Mouse (Mus musculus): ENCODE data around the gene Ccn6. TPM values are rescaled to one million over a fixed set of nuclear protein-coding genes. Genes with fewer than 3 reads are reported as not detected.
"Not testable (repeated sequence)": the region's sequence is repeated elsewhere in the genome, so short reads cannot be mapped to it uniquely, and the experiment has no call there.

Gene Ccn6
- not detected for total RNA-seq (2021)

DNA sequence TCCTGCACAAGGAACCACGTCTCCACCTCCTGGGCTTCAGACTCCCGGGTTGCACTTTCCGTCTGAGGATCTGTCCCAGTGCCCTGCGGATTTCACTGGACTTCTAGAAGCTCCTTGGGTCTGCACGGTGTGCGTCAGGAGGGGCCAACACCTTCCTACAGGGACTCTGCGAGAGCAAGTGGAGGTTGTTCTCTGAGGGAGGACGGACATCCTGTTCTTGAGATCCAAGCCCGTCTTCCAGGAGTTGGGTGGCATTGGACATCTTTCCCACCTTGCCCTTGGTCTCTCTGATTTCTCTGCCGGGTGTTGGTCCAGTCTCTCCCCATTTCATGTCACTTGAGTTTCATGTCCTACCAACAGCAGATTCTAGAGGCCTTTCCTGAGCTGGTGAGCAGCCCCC, at the start of gene Ccn6:
Ccn6 (minus strand) TSS at position 101 of the 400 bp plus-strand sequence.
- no peak for DNase-seq (ENCODE audit: low spot score)
- intact Hi-C loops (cut with DNase I), result loop anchor here (10.0 kb wide), 1 partner anchor 651 kb away; no protein-coding TSS in a partner anchor

DNA sequence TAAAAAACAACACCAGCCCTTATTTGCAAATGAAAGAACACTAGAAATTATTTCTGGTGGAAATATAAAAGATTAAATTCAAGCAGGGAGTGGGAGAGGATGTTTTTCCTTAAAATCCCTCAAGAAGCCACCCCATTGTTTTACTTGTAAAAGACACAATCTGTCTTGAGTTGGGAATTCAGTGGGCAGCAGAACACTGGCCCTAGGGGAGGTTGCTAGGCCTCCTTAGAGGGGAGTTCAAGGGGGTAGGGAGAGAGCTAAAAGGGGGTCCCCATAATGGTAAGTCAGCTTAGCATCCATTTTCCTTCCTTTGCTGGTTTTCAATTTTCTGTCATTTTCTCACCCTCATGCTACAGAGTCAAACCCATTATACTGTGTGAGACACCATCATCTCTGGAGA, 46.4 kb upstream of the Ccn6 start:
- intact Hi-C loops (cut with DNase I), result no loop called here

DNA sequence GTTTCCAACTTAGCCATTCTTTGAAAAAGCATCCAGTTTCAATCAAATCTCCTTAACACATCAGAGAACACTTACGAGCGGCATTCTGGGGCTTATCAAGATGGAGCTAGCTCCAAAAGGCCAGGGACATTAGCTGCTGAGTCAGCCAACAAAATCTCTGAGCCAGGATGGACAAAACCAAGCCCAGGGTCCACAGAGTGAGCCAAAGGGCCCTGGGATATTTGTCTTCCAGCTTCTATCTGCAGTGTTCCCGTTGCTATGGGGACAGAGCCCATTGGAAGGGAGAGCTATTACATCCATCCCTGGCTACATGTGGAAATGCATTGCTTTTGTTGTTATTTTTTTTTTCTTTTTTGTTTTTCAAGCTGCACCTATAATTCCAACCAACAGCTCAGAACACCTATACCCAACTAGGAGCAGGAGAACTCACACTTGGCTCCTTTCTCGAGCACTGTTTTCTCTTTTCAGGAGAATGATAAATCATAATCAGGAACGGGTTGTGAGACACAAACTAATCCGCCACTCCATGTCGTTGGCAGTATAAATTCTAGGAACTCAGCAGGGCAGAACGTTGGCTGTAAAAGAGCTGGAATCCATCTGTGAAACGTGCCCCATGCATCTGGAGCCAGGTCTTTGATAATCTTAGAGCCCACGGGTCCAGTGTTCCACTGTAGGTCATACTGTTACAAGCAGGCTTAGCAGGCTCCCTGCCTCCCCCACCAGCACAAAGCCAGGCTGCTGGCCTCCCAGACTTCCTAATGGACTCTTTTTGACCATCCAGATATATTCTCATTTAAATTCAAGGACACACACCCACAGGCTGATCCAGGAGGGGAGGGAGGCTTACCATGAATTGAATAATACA, 45.8 kb upstream of the Ccn6 start:
- peak; percentile 15 for DNase-seq (ENCODE audit: low spot score)
- intact Hi-C loops (cut with DNase I), result no loop called here

More for the DNA sequence above, 46.4 kb upstream of the Ccn6 start:
- no peak for DNase-seq (ENCODE audit: low spot score)

DNA sequence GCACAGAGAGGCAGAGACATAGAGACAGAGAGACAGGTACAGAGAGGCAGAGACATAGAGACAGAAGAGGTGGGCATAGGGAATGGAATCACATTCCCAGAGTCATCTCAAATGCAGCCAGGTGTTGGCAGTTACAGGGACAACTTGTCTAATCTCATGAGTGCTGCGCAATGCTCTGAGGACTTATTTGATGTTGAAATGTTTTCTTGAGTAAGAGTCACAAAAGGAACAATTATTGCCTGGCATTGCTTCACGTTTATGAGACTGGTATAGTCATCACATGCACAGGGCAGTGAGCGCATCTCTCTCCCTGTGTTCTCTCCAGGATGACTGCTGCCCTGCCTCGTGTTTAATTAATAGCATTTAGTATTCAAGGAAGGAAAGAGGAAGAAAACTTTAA, 45.1 kb upstream of the Ccn6 start:
- intact Hi-C loops (cut with DNase I), result no loop called here
- DNase-seq (ENCODE audit: low spot score), result no peak

DNA sequence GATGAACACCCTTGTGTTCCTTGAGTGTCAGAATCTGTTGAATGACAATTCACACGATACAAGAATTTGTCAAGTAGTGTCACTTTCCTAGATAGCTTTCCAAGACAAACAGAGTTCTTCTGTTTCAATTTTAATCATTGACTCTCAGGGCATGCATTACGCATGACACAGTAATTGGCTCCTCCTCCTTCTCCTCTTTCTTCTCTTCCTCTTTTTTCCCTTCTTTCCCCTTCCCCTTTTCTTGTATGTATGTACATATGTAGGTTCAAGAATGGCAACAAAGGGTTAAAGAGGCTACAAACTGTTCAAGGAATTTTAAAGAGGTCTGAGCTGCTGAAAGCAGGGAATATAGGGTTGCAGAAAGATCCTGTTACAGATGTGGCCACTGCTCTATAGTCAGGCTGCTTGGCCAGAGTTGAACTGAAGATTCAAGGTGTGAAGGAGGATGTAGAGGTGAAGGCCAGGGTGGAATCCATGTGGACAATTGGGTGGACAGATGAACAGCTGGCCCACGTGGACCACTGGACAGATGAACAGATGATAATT, 43.8 kb upstream of the Ccn6 start:
- no peak for DNase-seq (ENCODE audit: low spot score)
- intact Hi-C loops (cut with DNase I), result no loop called here

DNA sequence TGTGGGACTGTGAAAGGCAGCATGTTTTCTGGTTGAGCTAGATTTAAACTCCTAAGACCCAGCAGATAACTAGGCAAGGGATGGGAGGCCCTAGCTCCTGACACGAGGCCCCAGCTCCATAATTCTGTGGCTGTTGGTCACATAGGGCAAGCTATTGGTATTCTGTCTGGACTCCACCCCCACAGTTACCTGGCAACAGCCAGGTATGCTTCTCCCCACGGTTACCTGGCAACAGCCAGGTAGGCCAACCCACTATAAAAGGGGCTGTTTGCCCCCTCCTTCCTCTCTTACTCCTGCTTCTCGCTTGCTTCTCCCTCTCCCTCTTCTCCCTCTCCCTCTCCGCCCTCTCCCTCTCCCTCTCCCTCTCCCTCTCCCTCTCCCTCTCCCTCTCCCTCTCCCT, 38.9 kb upstream of the Ccn6 start:
- intact Hi-C loops (cut with DNase I), result no loop called here
- no peak for DNase-seq (ENCODE audit: low spot score)

DNA sequence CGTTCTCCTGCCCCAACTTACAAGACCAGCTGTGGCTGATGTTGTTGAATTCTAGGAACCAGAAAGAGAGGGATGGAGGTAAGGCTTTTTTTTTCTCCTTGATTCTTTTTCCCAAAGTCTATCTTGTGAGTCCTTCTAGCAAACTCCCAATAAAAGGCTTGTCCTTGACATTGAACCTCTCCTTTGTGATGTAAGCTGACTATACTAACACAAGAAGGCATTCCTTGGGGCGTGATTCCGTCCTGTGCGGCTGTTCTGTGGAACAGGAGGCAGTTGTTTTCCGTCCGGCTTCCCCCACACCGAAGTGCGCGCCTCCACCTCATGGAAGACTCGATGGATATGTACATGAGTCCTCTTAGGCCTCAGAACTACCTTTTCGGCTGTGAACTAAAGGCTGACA, 34.6 kb upstream of the Ccn6 start:
- DNase-seq (ENCODE audit: low spot score); intact Hi-C loops (cut with DNase I): not testable (repeated sequence)

DNA sequence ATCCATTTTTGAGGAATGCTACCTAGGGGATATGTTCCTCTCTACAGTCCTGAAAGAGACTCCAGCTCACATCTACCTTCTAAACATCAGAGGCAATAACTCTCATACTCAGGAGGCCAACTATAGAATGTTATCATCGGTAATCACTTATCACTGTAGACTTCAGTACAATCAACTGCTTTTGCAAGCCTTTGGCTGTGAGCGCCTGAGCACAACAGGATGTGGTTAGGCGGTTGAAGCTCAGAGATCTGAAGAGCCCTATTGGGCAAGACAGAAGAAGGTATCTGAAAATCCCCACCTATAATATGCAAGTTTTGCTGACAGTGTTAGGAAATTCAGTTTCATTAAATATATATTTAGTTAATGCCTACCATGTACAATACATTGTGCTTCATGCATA, 29.1 kb upstream of the Ccn6 start:
- no peak for DNase-seq (ENCODE audit: low spot score)
- intact Hi-C loops (cut with DNase I), result no loop called here

DNA sequence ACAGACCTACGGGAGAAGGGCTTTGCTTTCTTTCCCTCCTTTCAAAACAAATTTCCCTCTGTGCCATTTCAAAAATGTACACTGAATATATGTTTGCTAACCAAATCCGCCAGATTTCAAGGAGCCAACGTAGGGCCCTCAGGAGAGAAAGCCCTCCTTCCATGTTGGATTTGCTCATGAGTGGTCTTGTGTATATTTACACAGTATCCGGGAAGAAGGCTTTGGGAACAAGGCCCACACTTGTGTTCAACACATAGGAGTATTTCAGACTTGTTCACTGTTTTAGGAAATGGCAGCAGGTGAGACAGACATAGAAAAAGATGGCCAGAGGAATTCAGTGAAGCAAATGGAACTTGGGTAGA, 21.9 kb upstream of the Ccn6 start:
- intact Hi-C loops (cut with DNase I), result no loop called here
- DNase-seq (ENCODE audit: low spot score), result no peak

DNA sequence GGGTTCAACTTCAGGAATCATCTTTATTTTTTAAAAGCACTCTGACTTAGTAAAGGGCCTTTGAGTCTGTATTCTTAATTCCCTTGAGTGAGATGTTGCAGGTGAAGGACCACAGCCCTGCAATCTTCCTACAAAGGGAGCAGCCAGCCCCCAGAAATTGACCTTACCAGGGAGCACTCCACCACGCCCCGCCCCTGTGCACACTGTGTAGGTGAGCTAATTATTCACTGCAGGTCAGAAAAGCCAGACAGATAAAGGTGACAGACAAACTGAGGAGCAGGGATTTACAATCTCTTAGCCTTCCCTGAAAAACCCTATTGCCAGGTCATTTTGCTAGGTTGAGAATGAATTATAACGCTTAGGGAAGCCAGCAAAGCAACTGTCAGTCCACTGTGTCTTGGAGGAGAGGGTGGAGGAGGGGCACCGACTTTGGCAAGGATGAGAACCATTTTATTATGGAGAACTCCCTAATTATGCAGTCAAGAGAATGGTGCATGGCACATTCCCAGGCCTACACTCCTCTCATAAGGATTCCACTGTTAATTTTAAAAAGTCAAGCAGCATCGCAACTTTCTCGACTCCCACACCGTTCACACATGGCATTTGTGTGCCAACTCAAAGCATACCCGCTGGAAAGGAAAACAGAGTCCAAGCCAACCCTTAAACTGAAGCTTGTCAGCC, 21.4 kb upstream of the Ccn6 start:
- no peak for DNase-seq (ENCODE audit: low spot score)
- intact Hi-C loops (cut with DNase I), result no loop called here

DNA sequence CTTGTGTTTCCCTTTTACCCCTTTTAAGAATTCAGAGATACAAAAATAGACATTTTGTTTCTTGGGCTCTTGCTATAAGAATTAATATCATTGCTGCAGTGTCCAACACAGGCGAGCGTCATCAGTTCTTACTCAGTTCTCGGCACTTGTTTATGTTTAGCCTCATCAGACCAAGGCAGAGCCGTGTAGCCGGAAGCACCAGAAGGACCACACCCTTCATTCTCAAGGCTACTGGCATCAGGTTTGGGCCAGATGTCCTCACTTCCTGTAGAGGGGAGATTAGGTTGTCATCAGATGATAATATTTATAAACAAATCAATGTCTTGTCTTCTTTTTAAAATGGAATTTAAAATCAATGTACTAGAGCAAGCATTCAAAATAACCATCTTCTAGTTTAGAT, 13.4 kb upstream of the Ccn6 start:
- no peak for DNase-seq (ENCODE audit: low spot score)
- intact Hi-C loops (cut with DNase I), result no loop called here

DNA sequence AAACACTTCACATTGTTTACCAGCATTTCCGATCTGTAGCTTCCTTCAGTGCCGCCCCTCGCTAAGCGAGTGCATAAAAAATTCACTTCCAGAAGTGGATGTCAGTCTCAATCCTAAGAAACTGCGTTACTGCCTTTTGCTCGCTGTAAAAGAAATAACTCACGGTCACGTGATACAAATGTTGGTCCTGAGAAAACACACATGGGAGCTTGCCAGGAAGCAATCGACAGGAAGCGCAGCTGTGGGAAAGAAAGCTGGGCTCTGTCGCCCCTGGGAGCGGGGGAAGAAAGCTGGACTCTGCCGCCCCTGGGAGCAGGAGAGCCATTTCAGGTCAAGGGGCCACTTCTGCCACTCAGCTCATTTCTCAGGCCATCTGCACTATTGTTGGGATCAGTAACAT, 9.5 kb upstream of the Ccn6 start:
- intact Hi-C loops (cut with DNase I), result loop anchor here (5.0 kb wide), 3 partner anchors 194 to 559 kb away; partner anchors contain the start of genes Fyn and Rev3l
- peak; percentile 34 for DNase-seq (ENCODE audit: low spot score)

DNA sequence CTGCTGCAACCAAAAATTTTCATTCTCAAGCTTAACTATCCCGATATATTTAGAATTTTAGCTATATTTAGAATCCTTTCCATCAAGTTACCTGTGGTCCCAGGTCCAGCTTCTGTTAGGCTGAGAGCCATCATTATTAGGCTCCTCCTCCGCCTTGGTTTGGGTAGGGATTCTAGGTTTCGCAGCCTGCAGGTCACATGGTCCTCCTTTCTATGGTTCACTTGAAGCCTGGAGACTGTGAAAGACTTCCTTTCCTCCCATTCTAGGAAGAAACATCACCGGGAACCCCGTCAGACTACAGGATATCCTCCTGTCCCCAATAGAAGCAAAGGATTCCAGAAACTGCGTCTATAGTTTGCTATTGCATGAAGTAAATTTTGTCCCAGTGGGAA, 8.9 kb upstream of the Ccn6 start:
- no peak for DNase-seq (ENCODE audit: low spot score)
- intact Hi-C loops (cut with DNase I), result loop anchor here (5.0 kb wide), 3 partner anchors 195 to 560 kb away; partner anchors contain the start of genes Fyn and Rev3l

DNA sequence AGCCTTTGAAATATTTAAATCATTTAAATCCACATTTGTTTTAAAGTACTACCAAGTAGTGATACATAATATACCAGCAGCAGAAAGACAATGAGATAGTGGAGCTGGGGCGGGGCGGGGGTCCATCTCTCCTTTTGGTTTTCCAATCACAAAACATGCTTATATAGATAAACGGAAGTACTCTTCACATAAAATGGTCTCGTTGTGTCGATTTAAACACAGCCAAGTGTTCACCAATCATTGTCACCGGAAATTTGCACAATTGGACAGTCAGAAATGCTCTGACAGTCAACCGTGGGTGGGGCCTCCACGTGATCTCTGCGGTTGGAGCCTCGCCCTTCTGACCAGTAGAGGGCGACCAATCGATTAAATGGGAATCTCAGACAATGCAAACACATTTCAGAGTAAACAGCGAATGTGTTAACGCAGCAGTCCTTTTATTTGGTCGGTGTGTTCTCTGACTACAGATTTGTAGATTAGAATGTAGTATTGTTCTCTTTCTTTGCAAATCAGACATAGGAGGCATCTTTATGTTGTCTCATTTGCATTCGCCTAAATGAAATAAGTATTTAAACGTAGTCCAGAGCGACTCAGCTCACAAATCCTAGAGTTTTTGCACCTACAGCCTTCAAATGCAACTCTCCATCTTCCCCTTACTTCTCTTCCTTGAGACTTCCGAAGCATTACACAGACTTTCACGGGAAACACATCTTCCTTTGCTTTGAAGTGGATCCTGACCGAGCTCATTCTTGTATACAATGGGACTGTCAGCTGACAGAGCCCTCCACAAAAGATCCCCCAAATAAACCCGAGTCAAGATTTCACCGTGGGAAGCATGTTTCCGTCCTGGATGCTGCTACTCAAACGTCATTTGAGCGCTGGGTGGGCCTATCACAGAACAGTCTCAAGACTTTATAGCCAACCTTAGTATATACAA, 8.3 kb upstream of the Ccn6 start:
- intact Hi-C loops (cut with DNase I), result loop anchor here (1.0 to 5.0 kb wide), 5 partner anchors 67 to 560 kb away; partner anchors contain the start of genes Fyn and Rev3l

DNA sequence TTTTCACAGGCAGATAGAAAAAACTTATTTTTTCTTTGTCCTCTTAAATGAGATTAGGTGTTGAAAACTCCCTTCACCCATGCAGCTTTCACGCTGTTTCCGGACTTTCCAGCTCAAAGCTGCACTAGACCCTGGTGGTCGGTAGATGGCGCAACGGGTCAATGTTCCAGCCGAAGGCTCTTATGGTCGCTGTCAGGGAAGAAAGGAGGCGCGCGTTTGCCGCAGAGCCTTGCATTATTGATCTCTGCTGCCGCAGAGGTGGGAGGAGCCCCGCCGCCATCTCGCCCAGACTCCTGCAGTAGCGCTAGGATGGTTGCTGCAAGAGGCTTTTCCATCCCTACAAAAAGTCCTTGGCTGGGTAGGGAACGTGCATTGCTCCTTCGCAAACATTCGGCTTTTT, 7.5 kb upstream of the Ccn6 start:
- peak; percentile 77 for DNase-seq (ENCODE audit: low spot score)
- intact Hi-C loops (cut with DNase I), result loop anchor here (1.0 to 5.0 kb wide), 5 partner anchors 68 to 561 kb away; partner anchors contain the start of genes Fyn and Rev3l

More for the DNA sequence above, 8.3 kb upstream of the Ccn6 start:
- peak; percentile 76 for DNase-seq (ENCODE audit: low spot score)

DNA sequence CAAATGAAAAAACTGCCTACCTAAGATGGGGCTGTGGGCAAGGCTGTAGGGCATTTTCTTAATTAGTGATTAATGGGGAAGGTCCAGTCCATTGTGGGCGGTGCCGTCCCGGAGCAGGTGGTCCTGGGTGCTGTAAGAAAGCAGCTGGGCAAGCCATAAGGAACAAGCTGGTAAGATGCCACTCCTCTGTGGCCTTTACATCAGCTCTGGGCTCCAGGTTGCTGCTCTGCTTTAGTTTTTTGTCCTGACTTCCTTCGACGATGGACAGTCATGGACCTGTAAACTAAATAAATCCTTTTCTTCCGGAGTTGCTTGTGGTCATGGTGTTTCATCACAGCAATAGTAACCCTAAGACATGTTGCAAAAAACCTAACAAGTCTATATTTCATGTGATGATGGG, 7.1 kb upstream of the Ccn6 start:
- no peak for DNase-seq (ENCODE audit: low spot score)
- intact Hi-C loops (cut with DNase I), result loop anchor here (1.0 to 5.0 kb wide), 5 partner anchors 68 to 562 kb away; partner anchors contain the start of genes Fyn and Rev3l

DNA sequence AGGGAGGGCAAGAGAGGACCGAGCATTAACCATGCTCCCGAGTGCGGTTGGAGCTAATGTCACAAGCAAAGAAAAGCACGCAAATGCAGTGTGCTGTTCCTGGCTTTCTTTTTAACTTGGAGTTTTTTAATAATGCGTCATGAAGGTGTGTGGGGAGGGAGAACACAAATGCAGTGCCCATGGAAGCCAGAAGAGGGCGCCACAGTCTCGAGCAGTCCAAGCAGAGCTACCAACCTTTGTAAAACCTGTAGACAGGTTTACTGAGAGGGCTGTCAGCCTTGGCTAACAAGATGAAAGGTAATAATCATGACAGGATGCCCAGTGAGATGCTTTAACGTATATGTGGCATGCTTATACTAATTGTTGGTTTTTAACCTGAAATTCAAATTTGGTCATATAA, 6.6 kb upstream of the Ccn6 start:
- DNase-seq (ENCODE audit: low spot score), result no peak
- intact Hi-C loops (cut with DNase I), result loop anchor here (2.0 to 5.0 kb wide), 4 partner anchors 69 to 562 kb away; partner anchors contain the start of genes Fyn and Rev3l

DNA sequence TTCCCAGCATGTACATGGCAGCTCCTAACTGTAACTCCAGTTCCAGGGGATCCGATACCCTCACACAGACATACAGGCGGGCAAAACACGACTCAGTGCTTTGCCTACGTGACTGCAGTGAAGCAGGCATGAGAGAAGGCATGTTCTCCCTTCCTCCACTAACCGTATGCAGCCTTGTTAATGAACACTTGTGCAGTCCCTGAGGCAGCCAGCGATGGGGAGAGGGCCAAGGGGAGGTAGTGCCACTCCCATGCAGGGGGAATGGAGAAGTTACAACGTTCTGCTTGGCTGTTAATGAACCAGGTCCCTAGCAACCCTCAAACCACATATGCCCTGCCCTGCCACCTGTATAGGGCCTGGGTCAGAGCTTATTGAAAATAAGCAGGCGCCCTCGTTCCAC, 6.0 kb upstream of the Ccn6 start:
- DNase-seq (ENCODE audit: low spot score), result no peak
- intact Hi-C loops (cut with DNase I), result loop anchor here (2.0 to 10.0 kb wide), 5 partner anchors 69 to 645 kb away; partner anchors contain the start of genes Fyn and Rev3l

DNA sequence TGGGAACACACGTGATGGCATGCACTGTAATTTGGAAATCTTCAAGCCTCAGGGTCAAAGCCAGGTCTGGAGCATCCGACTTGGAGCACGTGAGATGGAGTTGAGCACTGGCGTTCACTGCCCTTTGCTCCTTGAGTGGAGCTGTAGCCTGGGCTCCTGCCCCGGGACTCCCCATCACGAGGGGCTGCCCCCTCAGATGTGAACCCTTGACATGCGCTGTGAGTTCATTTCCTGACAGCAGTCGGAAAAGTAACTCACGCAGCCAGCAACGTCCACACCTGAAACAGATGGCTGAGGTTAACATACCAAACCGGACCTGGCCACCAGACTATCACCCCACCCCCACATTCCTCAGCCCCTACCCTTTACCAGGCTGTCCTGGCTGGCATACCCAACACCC, 4.0 kb upstream of the Ccn6 start:
- intact Hi-C loops (cut with DNase I), result loop anchor here (10.0 kb wide), 1 partner anchor 647 kb away; no protein-coding TSS in a partner anchor
- no peak for DNase-seq (ENCODE audit: low spot score)
